Mouse (Mus musculus): Measurements from ENCODE around the gene Apoa2.

GRCm38 (mm10) chr1:171251594-171252324 is 26.9 kb downstream of the Apoa2 start:
- TF ChIP-seq CTCF (IDR thresholded peaks at IDR 0.05; ENCODE audit: borderline replicate concordance, control insufficient read depth, extremely low read depth, insufficient read depth, low read length, poor library complexity): no peak
- no peak for TF ChIP-seq POLR2A (IDR thresholded peaks at IDR 0.05; ENCODE audit: control insufficient read depth, extremely low read depth, insufficient read depth, low read length, poor library complexity)

All from thymus, adult 2 months (tissue).